Mouse (Mus musculus): ENCODE measurements around the gene Pemt. TPM values are rescaled to one million over a fixed set of nuclear protein-coding genes. Genes with fewer than 3 reads are reported as not detected.

Pemt gene
- polyA plus RNA-seq (2014; fragmentation: Nextera tagmentation; extraction: Ambion mirVana): 4.9 and 6.1 TPM in 2 replicates

DNA sequence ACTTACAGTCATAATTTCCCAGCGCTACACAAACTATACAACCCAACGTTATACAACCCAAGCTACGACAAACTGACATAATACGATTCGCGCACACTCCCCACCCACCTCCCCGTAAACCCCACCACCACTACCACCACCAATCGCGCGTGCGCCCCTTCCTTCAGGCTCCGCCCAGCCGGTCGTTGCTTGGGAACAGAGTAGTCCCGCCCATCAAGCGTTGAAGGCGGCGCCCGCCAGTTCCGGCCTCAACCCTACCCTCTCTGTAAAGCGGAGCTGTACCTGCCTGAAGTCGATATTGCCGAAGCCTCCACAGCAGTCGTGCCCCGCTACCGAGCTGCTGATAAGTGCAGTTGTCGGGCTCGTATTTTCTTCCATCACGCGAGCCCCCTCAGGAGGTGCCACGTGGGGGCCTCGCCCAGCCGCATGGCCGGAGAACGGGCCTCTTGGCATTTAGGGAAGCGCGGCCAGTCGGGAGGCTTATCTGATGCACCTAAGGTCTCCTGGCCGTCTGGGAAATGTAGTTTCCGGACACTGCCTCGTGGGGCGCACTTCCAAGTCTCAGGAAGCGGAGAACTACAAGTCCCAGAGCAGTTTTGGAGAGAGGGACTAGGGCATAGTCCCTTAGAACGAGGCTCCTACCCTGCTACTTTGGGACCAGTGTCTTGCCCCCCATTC lies at the start of gene Pemt:
Pemt (minus strand) TSS at position 432 of the 678 bp plus-strand sequence.
- ATAC-seq (ENCODE audit: insufficient number of reproducible peaks, low FRiP score, low TSS enrichment, low read depth) (peak; percentile 99), DNase-seq (ENCODE audit: low spot score) (peak; percentile 97)
- peak within 1 kb of the TSS; percentile 54 for H3K4me2 ChIP-seq (ENCODE audit: low read depth, severe bottlenecking)
- H3K9ac ChIP-seq (ENCODE audit: low read length): peak within 1 kb of the TSS; percentile 64
- H3K4me3 ChIP-seq (ENCODE audit: low read depth, low read length): peak within 1 kb of the TSS; percentile 55
- no peaks in the 10 kb centered on the region for H3K36me3 ChIP-seq (ENCODE audit: control insufficient read depth, insufficient read depth, low read length)
- H3K4me1 ChIP-seq (ENCODE audit: control insufficient read depth, insufficient read depth, low read length): 0 out of 2 replicates have a peak, but pooled peaks cover 3% of the 10 kb centered on the region
- peak within 1 kb of the TSS; percentile 69; the same call in 1 of the 2 replicates for H3K27ac ChIP-seq (replicated peaks; ENCODE audit: low read depth, low read length)
- no peaks in the 10 kb centered on the region for H3K27me3 ChIP-seq (ENCODE audit: control insufficient read depth, insufficient read depth, low read length)
- WGBS: under 1% methylated on average over 44 of the region's 44 CpGs
- H3K9me3 ChIP-seq (ENCODE audit: control insufficient read depth, low read length): no peaks in the 10 kb centered on the region

DNA sequence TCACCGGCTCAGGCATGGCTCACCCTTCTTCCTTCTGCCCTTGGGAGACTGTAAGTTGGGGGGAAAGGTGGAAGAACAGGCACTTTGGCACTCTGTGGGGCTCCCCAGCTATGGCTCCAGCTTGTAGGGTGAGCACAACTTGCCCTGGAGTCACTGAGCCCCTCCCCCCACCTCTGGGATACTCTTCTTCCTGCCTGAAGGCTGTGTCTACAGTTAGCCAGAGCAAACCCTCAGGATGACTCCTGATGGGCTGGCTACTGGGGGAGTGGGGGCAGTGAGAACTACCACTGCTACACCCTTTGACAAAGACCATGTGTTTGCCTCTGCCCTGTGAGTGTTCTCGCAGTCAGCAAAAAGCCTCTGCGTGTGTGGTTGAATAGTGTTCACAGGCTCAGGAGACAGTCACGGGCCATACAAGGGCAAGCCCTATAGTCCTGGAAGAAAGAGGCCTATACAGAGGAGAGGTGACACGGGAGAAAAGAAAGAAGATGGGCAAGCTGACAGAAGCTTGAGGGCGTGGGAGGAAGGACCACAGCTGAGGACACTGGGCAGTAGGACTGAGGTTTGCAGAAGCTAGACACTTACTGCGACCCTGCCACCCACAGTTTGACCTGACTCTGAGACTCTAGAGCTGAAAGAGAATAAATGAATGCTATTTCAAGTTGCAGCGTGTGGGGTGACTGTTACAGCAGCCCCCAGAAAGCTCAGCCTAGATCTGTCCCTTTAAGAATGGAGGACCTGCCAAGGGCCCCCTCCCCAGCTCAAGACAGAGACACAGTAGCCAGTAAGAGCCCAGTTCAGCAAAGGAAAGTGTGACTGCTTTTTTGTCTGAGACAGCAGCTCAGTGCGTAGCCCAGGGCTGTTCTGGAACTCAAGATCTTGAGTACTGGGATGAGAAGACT lies 48.9 kb upstream of the Pemt start:
- Histone ChIP-seq H3K4me3 (ENCODE audit: low read depth, low read length) (no peak overlapping the region), H3K9ac (ENCODE audit: low read length) (no peak overlapping the region), H3K27me3 (ENCODE audit: control insufficient read depth, insufficient read depth, low read length) (no peaks in the 10 kb centered on the region), H3K36me3 (ENCODE audit: control insufficient read depth, insufficient read depth, low read length) (no peaks in the 10 kb centered on the region), H3K4me2 (ENCODE audit: low read depth, severe bottlenecking) (no peak overlapping the region), H3K9me3 (ENCODE audit: control insufficient read depth, low read length) (no peaks in the 10 kb centered on the region), H3K4me1 (ENCODE audit: control insufficient read depth, insufficient read depth, low read length) (peaks cover 6% of the 10 kb centered on the region; the same call in 1 of the 2 replicates), H3K27ac (replicated peaks; ENCODE audit: low read depth, low read length) (no peak overlapping the region)
- 45% methylated on average over 9 of the region's 9 CpGs for WGBS
- no peak for DNase-seq (ENCODE audit: low spot score)
- no peak for ATAC-seq (ENCODE audit: insufficient number of reproducible peaks, low FRiP score, low TSS enrichment, low read depth)

DNA sequence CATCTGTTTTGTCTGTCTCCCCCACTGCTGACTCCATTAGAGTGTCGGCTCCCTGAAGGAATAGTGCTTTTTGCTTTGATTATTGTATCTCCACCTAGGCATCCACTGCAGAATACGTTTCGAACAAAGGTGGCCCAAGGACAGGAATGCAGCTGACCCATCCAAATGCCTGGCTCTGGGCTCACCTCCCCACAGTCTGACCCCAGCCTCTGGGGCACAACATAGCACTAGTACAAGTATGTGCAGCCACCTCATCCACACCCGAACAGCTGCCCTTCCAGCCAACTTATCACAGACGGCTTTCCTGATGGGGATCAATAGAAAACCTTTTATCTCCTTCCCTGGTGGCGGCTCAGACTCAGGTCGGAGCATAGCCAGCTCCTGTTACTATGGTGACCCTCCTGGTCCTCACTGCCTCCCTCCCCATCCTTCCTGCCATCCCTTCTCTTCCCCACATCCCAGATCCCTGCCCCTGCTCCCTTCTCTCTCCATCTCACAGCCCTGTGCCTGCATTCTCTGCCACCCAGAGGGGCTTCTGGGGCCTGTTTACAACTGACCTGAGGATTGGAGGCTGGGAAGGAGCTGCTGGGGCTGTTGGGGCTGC lies 47.8 kb upstream of the Pemt start:
- ATAC-seq (ENCODE audit: insufficient number of reproducible peaks, low FRiP score, low TSS enrichment, low read depth) (no peak), DNase-seq (ENCODE audit: low spot score) (no peak)
- Histone ChIP-seq H3K9me3 (ENCODE audit: control insufficient read depth, low read length) (no peaks in the 10 kb centered on the region), H3K4me3 (ENCODE audit: low read depth, low read length) (no peak overlapping the region), H3K27me3 (ENCODE audit: control insufficient read depth, insufficient read depth, low read length) (no peaks in the 10 kb centered on the region), H3K36me3 (ENCODE audit: control insufficient read depth, insufficient read depth, low read length) (no peaks in the 10 kb centered on the region), H3K4me2 (ENCODE audit: low read depth, severe bottlenecking) (no peak overlapping the region), H3K4me1 (ENCODE audit: control insufficient read depth, insufficient read depth, low read length) (peaks cover 6% of the 10 kb centered on the region; the same call in 1 of the 2 replicates), H3K27ac (replicated peaks; ENCODE audit: low read depth, low read length) (no peak overlapping the region), H3K9ac (ENCODE audit: low read length) (no peak overlapping the region)
- WGBS: 36% methylated on average over 7 of the region's 7 CpGs

DNA sequence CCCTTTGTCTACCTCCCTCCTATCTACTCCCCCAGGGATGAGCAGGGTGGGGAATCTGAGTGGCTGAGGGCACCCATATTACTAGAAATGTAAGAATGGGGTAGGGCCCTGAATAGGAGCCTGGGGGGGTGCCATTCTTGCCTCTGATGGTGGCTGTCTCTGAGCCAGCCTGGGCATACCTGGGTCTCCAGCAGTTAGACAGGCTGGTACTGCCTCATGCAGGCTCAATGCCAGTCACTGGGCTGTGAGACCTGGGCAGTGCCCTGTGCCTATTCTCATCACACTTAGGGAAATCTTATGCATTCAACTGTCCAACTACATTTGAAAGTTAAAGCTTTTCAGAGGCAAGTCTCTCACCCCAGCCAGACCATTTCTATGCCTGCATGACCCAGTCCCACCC lies 46.9 kb upstream of the Pemt start:
- H3K36me3 ChIP-seq (ENCODE audit: control insufficient read depth, insufficient read depth, low read length): no peaks in the 10 kb centered on the region
- H3K9ac ChIP-seq (ENCODE audit: low read length): no peak overlapping the region
- DNase-seq (ENCODE audit: low spot score) (no peak), ATAC-seq (ENCODE audit: insufficient number of reproducible peaks, low FRiP score, low TSS enrichment, low read depth) (no peak)
- H3K27ac ChIP-seq (replicated peaks; ENCODE audit: low read depth, low read length): no peak overlapping the region
- no peaks in the 10 kb centered on the region for H3K9me3 ChIP-seq (ENCODE audit: control insufficient read depth, low read length)
- no peak overlapping the region for H3K4me2 ChIP-seq (ENCODE audit: low read depth, severe bottlenecking)
- peaks cover 6% of the 10 kb centered on the region; the same call in 1 of the 2 replicates for H3K4me1 ChIP-seq (ENCODE audit: control insufficient read depth, insufficient read depth, low read length)
- H3K27me3 ChIP-seq (ENCODE audit: control insufficient read depth, insufficient read depth, low read length): no peaks in the 10 kb centered on the region
- no peak overlapping the region for H3K4me3 ChIP-seq (ENCODE audit: low read depth, low read length)

GRCm38 (mm10) chr11:60091422-60091761 lies 45.1 kb upstream of the Pemt start:
- ATAC-seq (ENCODE audit: insufficient number of reproducible peaks, low FRiP score, low TSS enrichment, low read depth): no peak
- Histone ChIP-seq H3K4me3 (ENCODE audit: low read depth, low read length) (no peak overlapping the region), H3K4me1 (ENCODE audit: control insufficient read depth, insufficient read depth, low read length) (peaks cover 6% of the 10 kb centered on the region; the same call in 1 of the 2 replicates), H3K27me3 (ENCODE audit: control insufficient read depth, insufficient read depth, low read length) (no peaks in the 10 kb centered on the region), H3K9me3 (ENCODE audit: control insufficient read depth, low read length) (no peaks in the 10 kb centered on the region), H3K36me3 (ENCODE audit: control insufficient read depth, insufficient read depth, low read length) (no peaks in the 10 kb centered on the region), H3K4me2 (ENCODE audit: low read depth, severe bottlenecking) (no peak overlapping the region), H3K27ac (replicated peaks; ENCODE audit: low read depth, low read length) (no peak overlapping the region), H3K9ac (ENCODE audit: low read length) (no peak overlapping the region)
- no peak for DNase-seq (ENCODE audit: low spot score)
- WGBS: 77% methylated on average over 7 of the region's 7 CpGs

DNA sequence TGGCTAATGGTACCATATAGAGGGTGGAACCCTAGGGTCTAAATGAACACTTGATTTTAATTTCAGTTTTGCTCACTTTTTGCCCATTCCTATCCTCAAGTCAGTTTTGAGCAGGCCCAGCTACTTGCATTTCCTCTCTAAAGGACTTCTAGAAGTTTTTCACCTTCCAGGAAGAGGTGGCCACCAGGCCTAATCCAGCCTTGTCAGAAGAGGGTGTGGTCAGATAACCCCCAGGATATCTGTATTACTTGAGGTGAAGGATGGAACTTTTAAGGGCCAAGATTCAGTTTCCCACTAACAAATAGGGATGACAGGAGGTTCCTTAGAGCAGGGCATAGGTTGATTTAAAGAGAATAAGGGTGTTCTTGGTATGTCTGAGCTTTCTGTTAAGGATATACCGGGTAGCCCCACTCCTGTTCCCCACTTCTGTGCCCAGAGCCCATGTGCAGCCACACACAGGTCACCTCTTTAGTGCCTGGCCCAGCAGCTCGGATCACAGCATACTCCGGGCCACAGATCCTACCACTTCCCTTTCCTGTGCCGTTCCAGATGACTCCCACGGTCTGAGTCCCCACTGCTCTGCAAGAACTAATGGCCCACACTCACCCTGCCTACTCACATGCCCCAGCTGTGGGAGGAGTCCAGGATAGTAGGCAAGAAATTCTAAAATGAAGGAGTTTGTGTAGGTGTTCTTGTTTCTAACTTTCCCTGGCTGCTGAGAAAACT lies 44.6 kb upstream of the Pemt start:
- no peak overlapping the region for H3K27ac ChIP-seq (replicated peaks; ENCODE audit: low read depth, low read length)
- ATAC-seq (ENCODE audit: insufficient number of reproducible peaks, low FRiP score, low TSS enrichment, low read depth) (no peak), DNase-seq (ENCODE audit: low spot score) (no peak)
- H3K36me3 ChIP-seq (ENCODE audit: control insufficient read depth, insufficient read depth, low read length): no peaks in the 10 kb centered on the region
- 56% methylated on average over 5 of the region's 5 CpGs for WGBS
- peaks cover 6% of the 10 kb centered on the region; the same call in 1 of the 2 replicates for H3K4me1 ChIP-seq (ENCODE audit: control insufficient read depth, insufficient read depth, low read length)
- no peak overlapping the region for H3K4me3 ChIP-seq (ENCODE audit: low read depth, low read length)
- H3K9ac ChIP-seq (ENCODE audit: low read length): no peak overlapping the region
- H3K27me3 ChIP-seq (ENCODE audit: control insufficient read depth, insufficient read depth, low read length): no peaks in the 10 kb centered on the region
- H3K9me3 ChIP-seq (ENCODE audit: control insufficient read depth, low read length): no peaks in the 10 kb centered on the region
- no peak overlapping the region for H3K4me2 ChIP-seq (ENCODE audit: low read depth, severe bottlenecking)

DNA sequence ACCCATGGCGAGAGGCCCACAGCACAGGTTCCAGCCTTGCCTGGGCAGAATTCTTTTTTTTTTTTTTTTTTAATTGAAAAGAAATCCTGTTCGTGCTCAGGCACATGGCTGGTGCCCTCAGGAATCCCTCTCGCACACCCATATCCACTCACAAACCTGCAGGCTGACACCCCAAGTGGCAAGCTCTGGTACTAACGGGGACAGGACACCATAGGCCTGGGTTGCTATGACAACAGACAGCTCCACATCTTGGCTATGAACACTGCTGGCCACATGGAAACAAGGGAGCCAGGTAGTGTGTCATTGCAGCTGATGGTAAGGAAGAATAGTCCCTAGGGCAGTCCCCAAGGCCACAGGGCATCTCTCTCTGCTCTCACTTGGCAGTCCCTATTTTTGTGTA lies 42.7 kb upstream of the Pemt start:
- Histone ChIP-seq H3K27ac (replicated peaks; ENCODE audit: low read depth, low read length) (no peak overlapping the region), H3K36me3 (ENCODE audit: control insufficient read depth, insufficient read depth, low read length) (no peaks in the 10 kb centered on the region), H3K4me3 (ENCODE audit: low read depth, low read length) (no peak overlapping the region), H3K27me3 (ENCODE audit: control insufficient read depth, insufficient read depth, low read length) (no peaks in the 10 kb centered on the region), H3K9ac (ENCODE audit: low read length) (no peak overlapping the region), H3K9me3 (ENCODE audit: control insufficient read depth, low read length) (no peaks in the 10 kb centered on the region), H3K4me1 (ENCODE audit: control insufficient read depth, insufficient read depth, low read length) (no peaks in the 10 kb centered on the region), H3K4me2 (ENCODE audit: low read depth, severe bottlenecking) (no peak overlapping the region)
- DNase-seq (ENCODE audit: low spot score) (peak; percentile 57), ATAC-seq (ENCODE audit: insufficient number of reproducible peaks, low FRiP score, low TSS enrichment, low read depth) (no peak)
- WGBS: 47% methylated on average over 4 of the region's 4 CpGs

DNA sequence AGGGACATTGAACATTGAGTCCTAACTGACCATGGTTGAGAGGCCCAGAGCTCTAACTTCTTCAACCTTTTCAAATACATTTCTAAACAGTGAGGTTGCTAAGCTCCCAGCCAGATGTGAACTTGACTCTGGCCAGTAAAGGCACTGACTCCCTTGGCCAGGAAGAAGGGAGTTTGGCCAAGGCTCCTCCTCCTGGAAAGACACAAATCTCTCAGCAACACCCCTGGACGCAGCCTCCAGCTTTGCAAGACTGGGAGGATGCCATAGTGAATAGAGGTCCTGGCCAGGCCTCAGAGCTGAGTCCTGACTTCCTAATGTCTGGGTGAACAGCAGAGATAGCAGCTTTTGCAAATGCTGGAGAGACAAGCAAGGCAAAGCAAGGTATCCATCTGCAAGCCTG lies 40.4 kb upstream of the Pemt start:
- ATAC-seq (ENCODE audit: insufficient number of reproducible peaks, low FRiP score, low TSS enrichment, low read depth) (no peak), DNase-seq (ENCODE audit: low spot score) (no peak)
- WGBS: 83% methylated on average over 1 of the region's 1 CpGs
- H3K9ac ChIP-seq (ENCODE audit: low read length): no peak overlapping the region
- no peaks in the 10 kb centered on the region for H3K36me3 ChIP-seq (ENCODE audit: control insufficient read depth, insufficient read depth, low read length)
- no peaks in the 10 kb centered on the region for H3K9me3 ChIP-seq (ENCODE audit: control insufficient read depth, low read length)
- no peak overlapping the region for H3K4me3 ChIP-seq (ENCODE audit: low read depth, low read length)
- no peak overlapping the region for H3K4me2 ChIP-seq (ENCODE audit: low read depth, severe bottlenecking)
- no peaks in the 10 kb centered on the region for H3K4me1 ChIP-seq (ENCODE audit: control insufficient read depth, insufficient read depth, low read length)
- no peaks in the 10 kb centered on the region for H3K27me3 ChIP-seq (ENCODE audit: control insufficient read depth, insufficient read depth, low read length)
- no peak overlapping the region for H3K27ac ChIP-seq (replicated peaks; ENCODE audit: low read depth, low read length)
